Mouse (Mus musculus) testis, adult 2 months (tissue): ENCODE results near the gene Gm21992.

Experiments used
- CTCF ChIP-seq: fragments of 200-500 bp; IDR thresholded peaks from 2 replicates; pipeline ENCODE4 v1.5.1; 2012; ENCODE audit warnings: low read depth, mild to moderate bottlenecking, inconsistent platforms, low read length, moderate library complexity; ENCODE audit not compliant: control insufficient read depth, insufficient read depth, insufficient replicate concordance
- POLR2A ChIP-seq: fragments of 200-500 bp; IDR thresholded peaks from 2 replicates; pipeline ENCODE4 v1.6.1; 2012; ENCODE audit warnings: low read depth, mild to moderate bottlenecking, inconsistent platforms, low read length, moderate library complexity; ENCODE audit not compliant: control insufficient read depth

DNA sequence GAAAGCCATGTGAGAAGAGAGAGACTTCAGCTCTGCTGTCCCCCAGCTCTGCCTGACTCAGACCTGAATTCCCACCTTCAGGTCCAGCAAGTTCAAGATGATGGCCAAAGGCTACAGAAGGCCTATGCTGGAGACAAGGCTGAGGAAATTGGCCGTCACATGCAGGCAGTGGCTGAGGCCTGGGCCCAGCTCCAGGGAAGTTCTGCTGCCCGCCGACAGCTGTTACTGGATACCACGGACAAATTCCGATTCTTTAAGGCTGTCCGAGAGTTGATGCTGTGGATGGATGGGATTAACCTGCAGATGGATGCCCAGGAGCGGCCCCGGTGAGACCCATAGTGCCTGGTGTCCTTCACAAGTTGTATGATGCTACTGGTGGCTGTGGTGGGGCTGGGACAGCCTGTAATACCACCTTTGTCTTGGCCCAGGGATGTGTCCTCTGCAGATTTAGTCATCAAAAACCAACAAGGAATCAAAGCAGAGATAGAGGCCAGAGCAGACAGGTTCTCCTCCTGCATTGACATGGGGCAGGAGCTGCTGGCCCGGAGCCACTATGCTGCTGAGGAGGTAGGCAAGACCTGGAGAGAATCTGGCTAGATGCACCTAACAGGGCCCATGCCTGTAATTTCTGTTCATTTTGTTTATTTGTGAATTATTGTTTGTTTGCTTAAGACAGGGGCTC, 63.6 kb downstream of the Gm21992 start:
- no peak for TF ChIP-seq CTCF
- TF ChIP-seq POLR2A: no peak
